Mouse (Mus musculus) adrenal gland, postnatal 36 days (tissue): ENCODE results near the gene Col25a1. TPM values are rescaled to one million over a fixed set of nuclear protein-coding genes. Genes with fewer than 3 reads are reported as not detected.

Source experiments
- DNase-seq, 2 experiments: peaks; one replicate each; pipeline ENCODE4 v3.0.0; 2021; ENCODE audit warnings: mixed read lengths in 1 of 2
- total RNA-seq, 2 experiments: library from RNA; stranded (reverse); gene quantifications; 2 replicates each; pipeline ENCODE4 v1.2.3; 2021

Col25a1 gene
- total RNA-seq, 2 experiments from 2014 or later, result 2.7 to 9.2 TPM

- no peak for DNase-seq
These were observed 30.1 kb downstream of the Col25a1 start for GRCm38 (mm10) chr3:130161323-130161917.

- no peak for DNase-seq
These were observed 35.6 kb downstream of the Col25a1 start for GRCm38 (mm10) chr3:130166875-130167274.

GRCm38 (mm10) chr3:130172764-130173163 is 41.5 kb downstream of the Col25a1 start:
- peak; percentile 25 to 30 for DNase-seq

GRCm38 (mm10) chr3:130180181-130180940 is 49.1 kb downstream of the Col25a1 start:
- DNase-seq, result peak; percentile 88 to 89

- peak; percentile 23 to 54 for DNase-seq
These were observed 49.8 kb downstream of the Col25a1 start for GRCm38 (mm10) chr3:130180964-130181590.

GRCm38 (mm10) chr3:130181591-130181980 is 50.3 kb downstream of the Col25a1 start:
- no peak for DNase-seq

GRCm38 (mm10) chr3:130182450-130182849 is 51.1 kb downstream of the Col25a1 start:
- no peak for DNase-seq

GRCm38 (mm10) chr3:130185111-130185510 is 53.8 kb downstream of the Col25a1 start:
- no peak for DNase-seq

GRCm38 (mm10) chr3:130187588-130187987 is 56.3 kb downstream of the Col25a1 start:
- peak; percentile 44 to 51 for DNase-seq

GRCm38 (mm10) chr3:130193450-130193849 is 62.1 kb downstream of the Col25a1 start:
- no peak for DNase-seq

GRCm38 (mm10) chr3:130214631-130215030 is 83.3 kb downstream of the Col25a1 start:
- no peak for DNase-seq

- no peak for DNase-seq
These were observed 84.8 kb downstream of the Col25a1 start for GRCm38 (mm10) chr3:130216141-130216540.

GRCm38 (mm10) chr3:130216646-130217045 is 85.3 kb downstream of the Col25a1 start:
- DNase-seq, result no peak

GRCm38 (mm10) chr3:130217705-130218104 is 86.4 kb downstream of the Col25a1 start:
- DNase-seq, result no peak

GRCm38 (mm10) chr3:130218232-130218728 is 87.0 kb downstream of the Col25a1 start:
- no peak for DNase-seq

GRCm38 (mm10) chr3:130220811-130221210 is 89.5 kb downstream of the Col25a1 start:
- DNase-seq, result no peak

GRCm38 (mm10) chr3:130228186-130228585 is 96.9 kb downstream of the Col25a1 start:
- no peak for DNase-seq

GRCm38 (mm10) chr3:130232944-130233343 is 101.6 kb downstream of the Col25a1 start:
- DNase-seq, result no peak

- no peak for DNase-seq
These were observed 103.9 kb downstream of the Col25a1 start for GRCm38 (mm10) chr3:130235233-130235632.

GRCm38 (mm10) chr3:130236129-130236528 is 104.8 kb downstream of the Col25a1 start:
- no peak for DNase-seq

GRCm38 (mm10) chr3:130237852-130238251 is 106.6 kb downstream of the Col25a1 start:
- DNase-seq, result no peak

GRCm38 (mm10) chr3:130241924-130242323 is 110.6 kb downstream of the Col25a1 start:
- DNase-seq, result no peak
